Mouse (Mus musculus) layer of hippocampus, adult 2 months (tissue): ENCODE data around the gene Mpv17l2. TPM values are rescaled to one million over a fixed set of nuclear protein-coding genes. Genes with fewer than 3 reads are reported as not detected.

Experiments used
- DNase-seq, 2 experiments: peaks; one replicate each; pipeline ENCODE4 v3.0.0; 2022; ENCODE audit warnings: low spot score in 2 of 2
- H3K27ac ChIP-seq: fragments of 200-600 bp; 2 replicates; pipeline ENCODE4 v1.8.1; 2022
- H3K4me3 ChIP-seq: fragments of 200-600 bp; 2 replicates; pipeline ENCODE4 v1.8.1; 2022; ENCODE audit warnings: mild to moderate bottlenecking
- CTCF ChIP-seq: fragments of 200-600 bp; conservative IDR thresholded peaks from 2 replicates; pipeline ENCODE4 v1.8.1; 2022; ENCODE audit warnings: antibody characterized with exemption, mild to moderate bottlenecking, moderate library complexity
- total RNA-seq, 2 experiments: library from RNA; stranded (reverse); gene quantifications; 2 replicates each; pipeline ENCODE4 v1.2.3; 2021

The Mpv17l2 gene
- total RNA-seq, 2 experiments from 2014 or later = 36.5 to 42.7 TPM

- TF ChIP-seq CTCF = no peak
- DNase-seq = no peak
Observed at GRCm38 (mm10) chr8:70737705-70738104, 23.0 kb downstream of the Mpv17l2 start.

DNA sequence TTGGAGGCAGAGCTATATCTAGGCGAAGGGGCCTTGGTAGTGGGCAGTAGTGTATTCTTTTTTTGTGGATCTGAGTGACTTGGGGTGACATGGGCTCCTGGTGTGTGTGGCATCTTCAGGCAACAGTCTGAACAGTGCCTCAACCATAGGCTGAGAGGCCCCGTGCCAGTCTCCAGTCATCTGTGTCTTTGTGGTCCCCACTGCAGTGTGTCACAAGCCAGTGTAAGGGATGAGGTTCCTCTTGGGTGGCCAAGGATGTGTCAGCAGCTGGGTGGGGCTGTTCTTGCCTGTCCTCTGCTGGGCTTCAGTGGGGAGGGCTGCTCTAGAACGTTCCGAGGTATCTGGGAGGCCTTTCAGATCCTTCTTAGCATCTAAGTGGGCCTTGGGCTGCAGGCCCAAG, 29.8 kb downstream of the Mpv17l2 start:
- TF ChIP-seq CTCF = no peak
- Histone ChIP-seq H3K27ac (no peak overlapping the region), H3K4me3 (no peak overlapping the region)
- DNase-seq = no peak

More at GRCm38 (mm10) chr8:70737705-70738104, 23.0 kb downstream of the Mpv17l2 start:
- Histone ChIP-seq H3K4me3 (no peak overlapping the region), H3K27ac (no peak overlapping the region)

GRCm38 (mm10) chr8:70729808-70730475, 30.8 kb downstream of the Mpv17l2 start:
- TF ChIP-seq CTCF = peak; percentile 63
- DNase-seq = no peak
- peak overlapping the region; percentile 27; the same call in 1 of the 2 replicates for H3K4me3 ChIP-seq
- H3K27ac ChIP-seq = no peak overlapping the region

GRCm38 (mm10) chr8:70726721-70727120, 34.0 kb downstream of the Mpv17l2 start:
- no peak for TF ChIP-seq CTCF
- DNase-seq = no peak
- no peak overlapping the region for H3K4me3 ChIP-seq
- H3K27ac ChIP-seq = no peak overlapping the region

DNA sequence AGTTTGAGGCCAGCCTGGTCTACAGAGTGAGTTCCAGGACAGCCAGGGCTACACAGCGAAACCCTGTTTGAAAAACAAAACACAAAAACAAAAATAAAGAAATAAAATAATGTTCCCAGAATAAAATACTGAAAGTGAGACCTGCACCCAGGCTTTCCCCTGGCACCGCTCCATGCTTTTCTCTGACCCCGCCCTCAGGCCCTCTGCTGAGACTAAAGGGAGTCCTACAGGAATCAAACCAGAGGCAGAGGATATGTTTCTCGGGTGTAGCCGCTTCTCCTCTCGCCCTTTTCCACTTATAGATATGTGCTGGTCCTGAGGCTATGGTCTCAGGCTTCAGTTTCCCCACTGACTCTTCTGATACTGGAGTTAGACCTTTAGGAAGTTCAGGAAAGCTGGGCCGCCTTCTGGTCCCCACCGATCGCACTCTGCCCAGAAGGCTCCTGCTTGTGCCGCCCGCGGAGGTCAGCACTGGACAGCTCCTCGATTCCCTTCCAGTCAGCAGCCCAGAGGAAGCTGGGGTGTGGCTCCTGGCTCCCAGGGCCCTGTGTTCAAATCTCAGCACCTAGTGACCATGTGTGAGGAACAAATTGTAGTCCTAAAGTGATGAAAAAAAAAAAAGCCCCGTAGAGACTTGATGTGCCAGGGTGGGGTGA, 34.8 kb downstream of the Mpv17l2 start:
- no peak for DNase-seq
- Histone ChIP-seq H3K4me3 (no peak overlapping the region), H3K27ac (no peak overlapping the region)
- no peak for TF ChIP-seq CTCF

- Histone ChIP-seq H3K4me3 (no peak overlapping the region), H3K27ac (no peak overlapping the region)
- DNase-seq = no peak
- no peak for TF ChIP-seq CTCF
Observed at GRCm38 (mm10) chr8:70724216-70724615, 36.5 kb downstream of the Mpv17l2 start.

- no peak for DNase-seq
- no peak for TF ChIP-seq CTCF
- Histone ChIP-seq H3K4me3 (no peak within 1 kb of the TSS), H3K27ac (no peak within 1 kb of the TSS)
Observed at GRCm38 (mm10) chr8:70723486-70724210, 37.1 kb downstream of the Mpv17l2 start, which contains the start of gene Pde4c. Gene Pde4c, plus strand, starts transcription at chr8:70723720.

- H3K27ac ChIP-seq = no peak overlapping the region
- TF ChIP-seq CTCF = no peak
- DNase-seq = no peak
- no peak overlapping the region for H3K4me3 ChIP-seq
Observed at GRCm38 (mm10) chr8:70721601-70722000, 39.1 kb downstream of the Mpv17l2 start.

- TF ChIP-seq CTCF = peak; percentile 98
Observed at GRCm38 (mm10) chr8:70720739-70721138, 40.0 kb downstream of the Mpv17l2 start.

GRCm38 (mm10) chr8:70719796-70720270, 40.9 kb downstream of the Mpv17l2 start:
- Histone ChIP-seq H3K4me3 (no peak overlapping the region), H3K27ac (no peak overlapping the region)
- no peak for TF ChIP-seq CTCF
- DNase-seq = no peak

More at GRCm38 (mm10) chr8:70720739-70721138, 40.0 kb downstream of the Mpv17l2 start:
- peak; percentile 72 to 81 for DNase-seq
- Histone ChIP-seq H3K27ac (no peak overlapping the region), H3K4me3 (no peak overlapping the region)

DNA sequence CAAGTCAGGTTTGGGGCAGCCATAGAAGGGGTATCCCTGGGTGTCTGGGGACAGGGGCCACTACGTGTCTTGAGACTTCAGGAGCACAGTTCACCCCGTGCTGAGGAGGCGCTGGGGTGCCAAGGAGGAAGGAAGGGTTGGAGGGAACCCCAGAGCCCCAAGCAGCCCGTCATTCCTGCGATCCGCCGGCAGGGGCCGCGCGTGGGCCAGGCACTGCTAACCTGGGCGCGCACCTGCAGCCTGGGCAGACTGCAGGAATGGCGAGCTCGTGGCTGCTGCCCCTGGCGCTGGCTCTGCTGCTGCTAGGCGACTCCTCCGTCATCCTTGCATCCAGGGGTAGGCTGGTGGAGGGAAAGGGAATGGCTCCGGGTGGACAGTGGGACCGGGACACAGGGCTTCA, 42.4 kb downstream of the Mpv17l2 start, which contains the start of gene Gm3336:
Gm3336 (plus strand) TSS at position 247 of the 400 bp plus-strand sequence.
- DNase-seq = peak in 1 of 2 experiments; percentile 42
- peak; percentile 97 for TF ChIP-seq CTCF
- no peak within 1 kb of the TSS for H3K27ac ChIP-seq
- H3K4me3 ChIP-seq = no peak within 1 kb of the TSS

DNA sequence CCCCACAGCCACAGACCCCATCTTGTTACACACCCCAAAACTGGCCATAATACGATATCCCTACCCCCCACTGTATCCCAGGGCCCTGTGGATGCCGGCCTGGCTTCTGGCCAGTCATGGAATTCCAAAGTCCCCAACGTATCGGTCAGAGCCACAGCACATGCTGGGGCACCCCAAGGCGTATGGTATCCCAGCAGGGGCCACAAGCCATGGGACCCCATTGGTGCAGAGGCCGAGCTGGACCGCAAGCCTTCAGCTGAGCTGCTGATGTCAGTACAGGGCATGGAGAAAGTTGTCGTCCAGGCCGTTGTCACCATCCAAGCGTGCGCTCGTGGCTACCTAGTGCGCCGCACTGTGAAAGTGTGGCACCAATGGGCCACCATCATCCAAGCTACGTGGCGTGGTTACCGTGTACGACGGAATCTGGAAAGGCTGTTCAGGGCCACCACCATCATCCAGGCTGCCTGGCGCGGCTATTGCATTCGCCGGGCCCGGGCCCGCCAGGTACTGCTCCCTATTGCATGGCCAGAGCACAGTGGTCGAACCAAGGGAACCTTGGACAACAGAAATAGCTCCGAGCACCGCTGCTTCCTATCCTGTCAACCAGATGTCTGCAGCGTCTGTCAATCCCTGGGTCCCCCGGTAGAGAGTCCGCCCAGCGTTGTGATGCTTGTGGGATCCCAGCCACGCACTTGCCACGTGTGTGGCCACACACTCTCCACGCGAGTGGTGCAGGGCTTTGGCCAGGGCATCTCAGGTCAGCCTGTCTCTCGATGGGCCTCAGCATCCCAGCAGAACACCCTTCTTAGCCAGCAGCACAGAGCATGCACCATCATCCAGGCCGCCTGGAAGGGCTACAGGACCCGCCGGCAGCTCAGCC, 44.0 kb downstream of the Mpv17l2 start:
- H3K27ac ChIP-seq = no peak overlapping the region
- H3K4me3 ChIP-seq = no peak overlapping the region
- no peak for TF ChIP-seq CTCF
- DNase-seq = no peak

DNA sequence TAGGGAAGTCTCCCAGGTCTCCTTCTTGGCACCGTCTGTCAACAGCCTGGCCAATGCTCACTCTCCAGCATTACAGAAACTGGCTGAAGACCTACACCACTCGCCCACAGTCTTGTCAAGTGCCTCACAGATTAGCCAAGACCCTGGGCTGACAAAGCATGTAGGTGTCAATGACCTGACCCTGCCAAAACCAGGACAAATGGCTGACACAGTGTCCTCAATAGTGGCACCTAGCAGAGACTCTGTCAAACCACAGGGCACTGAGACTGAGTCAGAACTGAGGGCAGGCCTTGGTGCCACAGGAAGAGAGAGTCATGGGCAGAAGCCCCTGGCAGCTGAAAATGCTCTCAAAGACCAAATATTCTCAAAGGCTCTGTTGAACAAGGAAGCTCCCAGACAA, 45.7 kb downstream of the Mpv17l2 start:
- no peak for DNase-seq
- H3K4me3 ChIP-seq = no peak overlapping the region
- H3K27ac ChIP-seq = no peak overlapping the region
- TF ChIP-seq CTCF = no peak
